Comparison of ENCODE assay signal across 25 mouse cellular contexts in genomic region chr16:49920191-49920590, GRCm38 (mm10).
DNase-seq lines count a peak whose midpoint lies in the region; ATAC-seq and TF ChIP-seq lines count a peak whose summit lies in the region.
"Had no signal": no experiment of that assay in that cellular context is flagged by ENCODE, and none has a peak within 500 bp of the region (broad histone marks: within the 10 kb centered on the region; RNA-seq: fewer than 3 reads in every experiment).

No protein-coding gene starts in this region.

- no peak for ATAC-seq in megakaryocyte, adult 5-6 weeks (ENCODE audit: poor library complexity, severe bottlenecking)
- ATAC-seq: forebrain, postnatal 0 days; hindbrain, embryonic 16.5 days; inflammation-experienced regulatory T-cells, adult 6 months; intestine, postnatal 0 days; Patski had no signal

- no peak overlapping the region for H3K27ac ChIP-seq in cerebellum, adult 2 months (ENCODE audit: insufficient read depth, low read length)
- H3K27ac ChIP-seq in forebrain, embryonic 10.5 days: no peak overlapping the region
- H3K27ac ChIP-seq: embryonic facial prominence, embryonic 15.5 days; forebrain, embryonic 12.5 days; heart, embryonic 10.5 days; hindbrain, embryonic 12.5 days had no signal

- TF ChIP-seq POLR2A in cerebellum, adult 2 months (IDR thresholded peaks at IDR 0.05; ENCODE audit: borderline replicate concordance, insufficient read depth, low read length): no peak

- H3K9me3 ChIP-seq in forebrain, embryonic 10.5 days: no peaks in the 10 kb centered on the region
- H3K9me3 ChIP-seq: embryonic facial prominence, embryonic 15.5 days; forebrain, embryonic 12.5 days; heart, embryonic 10.5 days; hindbrain, embryonic 12.5 days had no signal

- peak; percentile 55 for DNase-seq in heart, adult 11 months
- DNase-seq in heart, adult 9 months (ENCODE audit: low spot score in 2 of 2): no peak
- DNase-seq in cerebellum, adult 2 months: peak; percentile 55 to 70
- peak; percentile 53 to 59 for DNase-seq in cerebellum, postnatal 10 days
- no peak for DNase-seq in natural killer cell, adult 2 months (ENCODE audit: low spot score in 2 of 2)
- DNase-seq in forebrain, embryonic 10.5 days (ENCODE audit: extremely low spot score, low spot score): no peak
- no peak for DNase-seq in kidney, postnatal 25 days
- DNase-seq: adrenal gland, adult 2 months; adrenal gland, postnatal 25 days; embryo, embryonic 11 days; forebrain, postnatal 0 days; gastrocnemius, postnatal 25 days; heart, postnatal 10 days; heart, postnatal 4 days; kidney, adult 8-10 months had no signal

- no peak for TF ChIP-seq CTCF in cerebellum, adult 2 months (IDR thresholded peaks at IDR 0.05; ENCODE audit: borderline replicate concordance, insufficient read depth, low read depth, low read length)

- peaks cover 7% of the 10 kb centered on the region for H3K4me1 ChIP-seq in cerebellum, adult 2 months (ENCODE audit: control insufficient read depth, insufficient read depth, low read length)
- no peaks in the 10 kb centered on the region for H3K4me1 ChIP-seq in forebrain, embryonic 10.5 days
- H3K4me1 ChIP-seq: forebrain, embryonic 12.5 days; heart, embryonic 10.5 days had no signal

- no peaks in the 10 kb centered on the region for H3K36me3 ChIP-seq in forebrain, embryonic 10.5 days (replicated peaks)
- H3K36me3 ChIP-seq: embryonic facial prominence, embryonic 15.5 days; forebrain, embryonic 12.5 days; heart, embryonic 10.5 days; hindbrain, embryonic 12.5 days had no signal

- 24% methylated on average over 10 of the region's 10 CpGs for WGBS in cerebellum, adult 2 months
- WGBS in forebrain, embryonic 10.5 days: 89% methylated on average over 10 of the region's 10 CpGs

- H3K4me3 ChIP-seq in cerebellum, adult 2 months (replicated peaks; ENCODE audit: insufficient read depth, low read depth, low read length): no peak overlapping the region
- H3K4me3 ChIP-seq in forebrain, embryonic 10.5 days: no peak overlapping the region
- H3K4me3 ChIP-seq: embryonic facial prominence, embryonic 15.5 days; erythroblast, embryonic 14.5 days; forebrain, embryonic 12.5 days; heart, embryonic 10.5 days; hindbrain, embryonic 12.5 days had no signal

- no peaks in the 10 kb centered on the region for H3K27me3 ChIP-seq in cerebellum, adult 2 months (ENCODE audit: control insufficient read depth, insufficient read depth, low read length)
- H3K27me3 ChIP-seq in forebrain, embryonic 10.5 days (ENCODE audit: poor library complexity, severe bottlenecking): no peaks in the 10 kb centered on the region
- H3K27me3 ChIP-seq: embryonic facial prominence, embryonic 15.5 days; forebrain, embryonic 12.5 days; hindbrain, embryonic 12.5 days; Patski had no signal

Comparison
In these comparisons a context has a peak if more than half of its experiments do, and no peak if none do; other contexts are left out.
1. DNase-seq: peak in heart, adult 11 months (single experiment), cerebellum, adult 2 months (2 of 2) and cerebellum, postnatal 10 days (2 of 2); none in heart, adult 9 months (0 of 2), natural killer cell, adult 2 months (0 of 2), forebrain, embryonic 10.5 days (single experiment) and kidney, postnatal 25 days (0 of 2).